Mouse (Mus musculus) stomach, postnatal 0 days (tissue): ENCODE results near the gene Rprd2.

Experiments used
- CTCF ChIP-seq: IDR thresholded peaks from 2 replicates; pipeline ENCODE4 v1.5.1; 2016; ENCODE audit warnings: antibody characterized with exemption, low read depth, mild to moderate bottlenecking, moderate library complexity
- EP300 ChIP-seq: optimal IDR thresholded peaks from 2 replicates; pipeline ENCODE3; 2016; ENCODE audit warnings: antibody characterized with exemption

GRCm38 (mm10) chr3:95860323-95860722, 41.7 kb upstream of the Rprd2 start:
- TF ChIP-seq CTCF (peak; percentile 59), EP300 (no peak)
